Mouse (Mus musculus): ENCODE results near the gene Fkbp9. TPM values are rescaled to one million over a fixed set of nuclear protein-coding genes. Genes with fewer than 3 reads are reported as not detected.

Fkbp9 gene
- polyA plus RNA-seq, 1 experiment from 2014 or later: 50.4 TPM

- Histone ChIP-seq H3K9me3 (0 out of 2 replicates have a peak, but pooled peaks cover 3% of the 10 kb centered on the region), H3K4me2 (no peak overlapping the region), H3K27me3 (no peaks in the 10 kb centered on the region), H3K27ac (no peak overlapping the region), H3K9ac (no peak overlapping the region), H3K4me3 (replicated peaks) (no peak overlapping the region), H3K36me3 (replicated peaks) (no peaks in the 10 kb centered on the region), H3K4me1 (no peaks in the 10 kb centered on the region)
- ATAC-seq (ENCODE audit: low FRiP score): no peak
- 94% methylated on average over 2 of the region's 2 CpGs for WGBS
These were observed 79.1 kb downstream of the Fkbp9 start for GRCm38 (mm10) chr6:56910910-56911309.

DNA sequence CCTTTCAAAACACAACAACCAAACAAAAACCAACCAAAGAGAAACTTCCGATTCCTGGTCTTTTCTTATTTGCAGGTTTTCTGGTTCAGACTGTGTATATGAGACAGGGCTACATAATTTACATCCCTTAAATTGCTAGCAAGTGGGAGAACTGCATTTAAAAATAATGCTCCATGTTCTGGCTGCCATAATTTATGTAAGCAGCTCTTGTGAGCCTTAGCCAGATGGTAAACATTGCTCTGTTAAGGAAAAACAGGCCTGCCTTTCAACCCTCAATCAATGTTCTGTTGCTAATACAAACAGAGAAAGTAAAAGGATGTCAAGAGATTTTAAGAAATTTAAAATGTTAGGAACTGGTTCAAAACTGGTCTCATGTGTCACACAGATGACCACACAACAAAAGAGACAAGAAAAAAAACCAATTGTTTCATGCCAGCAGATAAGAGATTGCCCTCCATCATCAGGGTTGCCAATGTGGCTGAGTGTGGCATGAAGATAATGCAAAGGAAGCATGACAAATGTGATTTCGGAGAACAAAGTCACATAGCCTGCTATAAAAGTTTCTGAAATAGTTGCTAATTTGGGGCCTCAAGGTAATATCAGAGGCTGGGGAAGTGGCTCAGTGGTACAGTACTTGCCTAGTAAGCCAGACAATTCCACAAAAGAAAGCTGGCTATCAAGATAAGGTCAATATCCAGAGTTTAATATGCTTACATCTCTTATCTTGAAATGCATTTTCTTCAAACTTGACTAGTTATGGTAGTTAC, 81.4 kb downstream of the Fkbp9 start:
- H3K9me3 ChIP-seq: 0 out of 2 replicates have a peak, but pooled peaks cover 3% of the 10 kb centered on the region
- no peak overlapping the region for H3K4me2 ChIP-seq
- H3K27ac ChIP-seq: no peak overlapping the region
- no peaks in the 10 kb centered on the region for H3K36me3 ChIP-seq (replicated peaks)
- ATAC-seq (ENCODE audit: low FRiP score): no peak
- no peaks in the 10 kb centered on the region for H3K27me3 ChIP-seq
- no peak overlapping the region for H3K9ac ChIP-seq
- 97% methylated on average over 2 of the region's 2 CpGs for WGBS
- no peak overlapping the region for H3K4me3 ChIP-seq (replicated peaks)
- no peaks in the 10 kb centered on the region for H3K4me1 ChIP-seq

DNA sequence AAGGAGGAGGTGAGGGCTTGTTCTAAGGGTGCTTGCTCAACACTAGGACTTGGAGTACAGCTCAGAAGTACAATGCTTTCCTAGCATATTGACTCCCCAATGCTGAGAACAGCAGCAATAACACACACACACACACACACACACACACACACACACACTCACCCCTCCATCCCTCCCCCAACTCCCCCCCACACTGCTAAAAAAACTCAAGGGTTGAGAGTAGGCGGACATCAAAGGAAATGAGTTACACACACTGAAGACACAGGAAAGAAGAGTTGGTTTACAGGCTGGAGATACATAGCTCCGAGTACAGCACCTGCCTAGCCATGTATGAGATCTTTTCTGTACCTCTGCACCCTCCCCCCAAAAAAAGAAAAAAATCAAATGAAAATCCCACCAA, 84.4 kb downstream of the Fkbp9 start:
- Histone ChIP-seq H3K36me3 (replicated peaks) (no peaks in the 10 kb centered on the region), H3K27me3 (no peaks in the 10 kb centered on the region), H3K4me2 (no peak overlapping the region), H3K27ac (no peak overlapping the region), H3K9me3 (0 out of 2 replicates have a peak, but pooled peaks cover 3% of the 10 kb centered on the region), H3K9ac (no peak overlapping the region), H3K4me3 (replicated peaks) (no peak overlapping the region), H3K4me1 (peaks cover 2% of the 10 kb centered on the region; the same call in 1 of the 2 replicates)
- no peak for ATAC-seq (ENCODE audit: low FRiP score)
- WGBS: 79% methylated on average over 2 of the region's 2 CpGs

GRCm38 (mm10) chr6:56917578-56918368, 85.9 kb downstream of the Fkbp9 start:
- H3K27me3 ChIP-seq: no peaks in the 10 kb centered on the region
- H3K4me2 ChIP-seq: no peak overlapping the region
- no peak overlapping the region for H3K27ac ChIP-seq
- H3K9ac ChIP-seq: no peak overlapping the region
- no peak overlapping the region for H3K4me3 ChIP-seq (replicated peaks)
- no peak for ATAC-seq (ENCODE audit: low FRiP score)
- peaks cover 8% of the 10 kb centered on the region for H3K4me1 ChIP-seq
- H3K36me3 ChIP-seq (replicated peaks): no peaks in the 10 kb centered on the region
- H3K9me3 ChIP-seq: 0 out of 2 replicates have a peak, but pooled peaks cover 3% of the 10 kb centered on the region
- 83% methylated on average over 12 of the region's 12 CpGs for WGBS

DNA sequence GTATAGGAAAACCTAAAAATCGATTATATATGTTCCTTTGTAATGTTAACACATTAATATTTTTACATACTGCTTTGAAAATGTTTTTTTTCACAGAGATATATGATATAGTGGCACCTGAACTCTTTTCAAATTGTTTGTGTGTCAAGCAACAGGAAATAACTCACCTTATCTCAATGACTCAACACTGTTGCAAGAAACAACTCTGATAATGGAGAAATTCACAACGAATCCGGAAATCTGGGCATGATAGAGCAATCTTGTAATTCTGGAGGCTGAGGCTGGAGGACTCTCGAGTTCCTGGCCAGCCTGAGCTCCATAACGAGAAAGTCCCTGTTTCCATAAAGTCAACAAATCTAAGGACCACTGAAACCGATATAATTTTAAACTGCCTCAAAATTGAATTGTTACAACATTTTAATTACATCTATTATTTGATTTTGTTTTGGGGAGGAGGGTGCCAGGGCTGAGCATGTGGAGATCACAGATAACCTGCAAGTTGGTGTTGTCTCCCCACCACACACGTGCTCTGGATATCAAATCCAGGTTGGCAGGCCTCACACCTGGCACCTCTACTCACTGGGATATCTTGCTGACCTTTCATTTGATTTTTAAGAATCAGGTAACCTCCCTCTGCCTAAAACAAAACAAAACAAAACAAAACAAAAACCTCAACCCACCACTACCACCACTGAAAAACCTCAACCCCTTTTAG, 87.6 kb downstream of the Fkbp9 start:
- ATAC-seq (ENCODE audit: low FRiP score): no peak
- 0 out of 2 replicates have a peak, but pooled peaks cover 3% of the 10 kb centered on the region for H3K9me3 ChIP-seq

GRCm38 (mm10) chr6:56920222-56921092, 88.6 kb downstream of the Fkbp9 start:
- H3K4me1 ChIP-seq: peaks cover 8% of the 10 kb centered on the region
- H3K27ac ChIP-seq: no peak overlapping the region
- no peaks in the 10 kb centered on the region for H3K36me3 ChIP-seq (replicated peaks)
- WGBS: 84% methylated on average over 12 of the region's 12 CpGs
- H3K9ac ChIP-seq: no peak overlapping the region
- ATAC-seq (ENCODE audit: low FRiP score): no peak
- H3K4me3 ChIP-seq (replicated peaks): no peak overlapping the region
- H3K4me2 ChIP-seq: no peak overlapping the region
- H3K27me3 ChIP-seq: no peaks in the 10 kb centered on the region
- no peaks in the 10 kb centered on the region for H3K9me3 ChIP-seq

More for the DNA sequence above, 87.6 kb downstream of the Fkbp9 start:
- H3K27ac ChIP-seq: no peak overlapping the region
- H3K36me3 ChIP-seq (replicated peaks): no peaks in the 10 kb centered on the region
- H3K4me1 ChIP-seq: peaks cover 8% of the 10 kb centered on the region
- no peak overlapping the region for H3K9ac ChIP-seq
- no peaks in the 10 kb centered on the region for H3K27me3 ChIP-seq
- WGBS: 92% methylated on average over 7 of the region's 7 CpGs
- H3K4me2 ChIP-seq: no peak overlapping the region
- H3K4me3 ChIP-seq (replicated peaks): no peak overlapping the region

DNA sequence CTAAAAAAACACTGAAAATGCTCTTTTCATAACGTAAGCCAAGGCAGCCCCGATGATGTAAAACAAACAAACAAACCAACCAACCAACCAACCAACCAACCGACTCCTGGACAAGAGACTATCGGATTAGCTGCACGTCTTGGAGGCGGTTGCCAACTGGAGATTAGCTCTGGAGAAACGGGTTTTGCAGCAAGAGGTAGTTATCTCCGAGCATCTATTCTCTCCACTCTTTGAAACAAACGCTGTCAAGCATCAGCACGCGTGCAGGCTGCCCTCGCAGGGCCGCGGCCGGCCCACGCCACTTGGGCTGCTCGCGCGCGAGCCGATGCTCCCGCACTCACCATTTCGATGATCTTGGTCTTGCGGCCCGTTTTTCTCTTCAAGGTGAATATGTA, 91.5 kb downstream of the Fkbp9 start:
- H3K27ac ChIP-seq: peak overlapping the region; percentile 81
- no peaks in the 10 kb centered on the region for H3K27me3 ChIP-seq
- under 1% methylated on average over 25 of the region's 25 CpGs for WGBS
- peaks cover 8% of the 10 kb centered on the region for H3K4me1 ChIP-seq
- peak overlapping the region; percentile 64 for H3K4me3 ChIP-seq (replicated peaks)
- no peaks in the 10 kb centered on the region for H3K9me3 ChIP-seq
- no peaks in the 10 kb centered on the region for H3K36me3 ChIP-seq (replicated peaks)
- peak overlapping the region; percentile 50 for H3K4me2 ChIP-seq
- no peak; the same call in 1 of the 2 replicates for ATAC-seq (ENCODE audit: low FRiP score)
- H3K9ac ChIP-seq: peak overlapping the region; percentile 77

GRCm38 (mm10) chr6:56923726-56924707, 92.2 kb downstream of the Fkbp9 start, which contains the start of the genes Nt5c3 and Vmn1r4:
Gene Nt5c3 (minus strand): TSS chr6:56923932.
Gene Vmn1r4 (plus strand): TSS chr6:56924015.
- peak; percentile 97 for ATAC-seq (ENCODE audit: low FRiP score)

More at GRCm38 (mm10) chr6:56923726-56924707, 92.2 kb downstream of the Fkbp9 start, which contains the start of the genes Nt5c3 and Vmn1r4:
- Histone ChIP-seq H3K36me3 (replicated peaks) (no peaks in the 10 kb centered on the region), H3K9ac (peak within 1 kb of the TSS; percentile 77), H3K27ac (peak within 1 kb of the TSS; percentile 81), H3K4me3 (replicated peaks) (peak within 1 kb of the TSS; percentile 64), H3K27me3 (no peaks in the 10 kb centered on the region), H3K4me1 (peaks cover 8% of the 10 kb centered on the region), H3K9me3 (no peaks in the 10 kb centered on the region), H3K4me2 (peak within 1 kb of the TSS; percentile 50)
- 3% methylated on average over 64 of the region's 64 CpGs for WGBS

All from forebrain, embryonic 12.5 days (tissue).